Mouse (Mus musculus): ENCODE measurements at regions not wholly inside any gene's neighbourhood (a gene's known extent, or its start where the extent isn't known, plus 50 kb on each side); places are given as distances from the start of the nearest gene placed in this dataset.

DNA sequence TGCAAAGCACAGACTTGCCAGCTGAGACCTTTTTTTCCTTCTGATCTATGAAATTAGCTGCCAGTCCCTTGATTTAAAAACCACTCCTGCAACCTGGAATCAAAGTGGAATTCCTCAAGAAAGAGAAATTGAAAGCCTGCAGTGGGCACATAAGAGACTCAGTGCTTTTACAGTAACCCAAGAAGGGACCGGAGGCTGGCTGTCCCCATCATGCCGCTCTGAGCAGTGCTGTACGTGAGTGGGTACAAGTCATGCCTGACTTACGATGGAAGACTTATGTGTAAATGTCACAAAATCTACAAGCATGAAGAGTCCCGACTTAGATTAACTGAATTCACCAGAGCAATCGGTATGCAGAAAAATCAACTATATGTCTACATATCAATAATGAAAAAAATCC, 73.6 kb upstream of the Cxcl12 start:
- TF ChIP-seq CTCF (IDR thresholded peaks at IDR 0.05; ENCODE audit: low read depth, low read length) (no peak), POLR2A (IDR thresholded peaks at IDR 0.05; ENCODE audit: borderline replicate concordance, low read depth, low read length) (no peak)

Measured in bone marrow macrophage, adult 2 months (primary cell).